Mouse (Mus musculus): ENCODE data around the gene Pgp.

Gene Pgp

GRCm38 (mm10) chr17:24485090-24485860, 15.1 kb downstream of the Pgp start:
- peak; percentile 47 to 57 for DNase-seq

- peak; percentile 52 to 70 for DNase-seq
Observed at GRCm38 (mm10) chr17:24488186-24488661, 18.0 kb downstream of the Pgp start, which contains the start of gene Caskin1. TSS of gene Caskin1 (plus strand) at chr17:24488601.

- DNase-seq: peak; percentile 58 to 72
Observed at GRCm38 (mm10) chr17:24488662-24489264, 18.6 kb downstream of the Pgp start.

- no peak for DNase-seq
Observed at GRCm38 (mm10) chr17:24489265-24490030, 19.3 kb downstream of the Pgp start.

- peak in 1 of 2 experiments; percentile 51 for DNase-seq
Observed at GRCm38 (mm10) chr17:24490399-24490798, 20.2 kb downstream of the Pgp start.

GRCm38 (mm10) chr17:24494627-24495335, 24.6 kb downstream of the Pgp start:
- peak; percentile 69 to 75 for DNase-seq

GRCm38 (mm10) chr17:24495443-24495842, 25.3 kb downstream of the Pgp start:
- DNase-seq: no peak

GRCm38 (mm10) chr17:24496026-24496425, 25.8 kb downstream of the Pgp start:
- no peak for DNase-seq

GRCm38 (mm10) chr17:24502208-24502607, 32.0 kb downstream of the Pgp start:
- peak in 1 of 2 experiments; percentile 35 for DNase-seq

GRCm38 (mm10) chr17:24504085-24504484, 33.9 kb downstream of the Pgp start:
- DNase-seq: no peak

- DNase-seq: no peak
Observed at GRCm38 (mm10) chr17:24505286-24505955, 35.2 kb downstream of the Pgp start.

- peak in 1 of 2 experiments; percentile 48 for DNase-seq
Observed at GRCm38 (mm10) chr17:24506332-24507070, 36.3 kb downstream of the Pgp start.

- DNase-seq: peak in 1 of 2 experiments; percentile 59
Observed at GRCm38 (mm10) chr17:24507129-24507664, 37.0 kb downstream of the Pgp start.

GRCm38 (mm10) chr17:24507806-24508460, 37.7 kb downstream of the Pgp start:
- DNase-seq: no peak

- peak; percentile 78 to 82 for DNase-seq
Observed at GRCm38 (mm10) chr17:24513609-24514008, 43.4 kb downstream of the Pgp start.

GRCm38 (mm10) chr17:24514270-24515257, 44.4 kb downstream of the Pgp start:
- peak in 1 of 2 experiments; percentile 28 for DNase-seq

- no peak for DNase-seq
Observed at GRCm38 (mm10) chr17:24520450-24520849, 50.3 kb downstream of the Pgp start.
